Mouse (Mus musculus) testis, adult 2 months (tissue): ENCODE measurements at regions not wholly inside any gene's neighbourhood (a gene's known extent, or its start where the extent isn't known, plus 50 kb on each side); places are given as distances from the start of the nearest gene placed in this dataset.

Experiments used
- H3K27ac ChIP-seq: fragments of 200-500 bp; 2 replicates; pipeline ENCODE4 v1.5.1; 2012; ENCODE audit warnings: low read depth, low read length; ENCODE audit not compliant: control insufficient read depth, insufficient read depth
- H3K27me3 ChIP-seq: fragments of 200-500 bp; 2 replicates; pipeline ENCODE4 v1.6.1; 2012; ENCODE audit warnings: mild to moderate bottlenecking, low read length, moderate library complexity; ENCODE audit not compliant: control insufficient read depth, insufficient read depth
- H3K36me3 ChIP-seq: fragments of 200-500 bp; 2 replicates; pipeline ENCODE4 v1.6.1; 2012; ENCODE audit warnings: mild to moderate bottlenecking, low read length; ENCODE audit not compliant: control insufficient read depth, insufficient read depth
- H3K4me1 ChIP-seq: fragments of 200-500 bp; 2 replicates; pipeline ENCODE4 v1.6.1; 2012; ENCODE audit warnings: low read length; ENCODE audit not compliant: control insufficient read depth, insufficient read depth
- H3K4me3 ChIP-seq: fragments of 200-500 bp; 2 replicates; pipeline ENCODE4 v1.5.1; 2012; ENCODE audit warnings: low read depth, mild to moderate bottlenecking, low read length, moderate library complexity, mixed read lengths; ENCODE audit not compliant: control insufficient read depth
- CTCF ChIP-seq: fragments of 200-500 bp; IDR thresholded peaks from 2 replicates; pipeline ENCODE4 v1.5.1; 2012; ENCODE audit warnings: low read depth, mild to moderate bottlenecking, inconsistent platforms, low read length, moderate library complexity; ENCODE audit not compliant: control insufficient read depth, insufficient read depth, insufficient replicate concordance
- POLR2A ChIP-seq: fragments of 200-500 bp; IDR thresholded peaks from 2 replicates; pipeline ENCODE4 v1.6.1; 2012; ENCODE audit warnings: low read depth, mild to moderate bottlenecking, inconsistent platforms, low read length, moderate library complexity; ENCODE audit not compliant: control insufficient read depth

DNA sequence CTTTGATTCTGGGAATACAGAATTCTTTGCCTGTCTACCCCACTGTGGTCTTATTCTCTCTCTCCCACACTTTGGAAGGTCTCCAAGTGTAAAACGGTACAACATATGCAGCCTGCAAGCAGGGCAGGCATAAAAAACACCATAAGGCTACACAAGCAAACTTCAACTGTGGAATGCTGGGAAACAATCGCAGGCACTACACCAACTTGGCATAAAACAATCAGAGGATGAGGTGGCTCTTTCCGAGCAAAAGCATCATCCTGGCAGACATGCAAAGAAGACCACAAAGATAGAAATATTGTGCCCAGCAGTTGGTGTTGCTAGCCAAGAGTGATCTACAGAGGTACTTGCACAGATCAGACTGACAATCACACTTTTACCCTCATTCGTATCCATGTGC is 88.0 kb upstream of the Galnt5 start:
- Histone ChIP-seq H3K27me3 (no peaks in the 10 kb centered on the region), H3K4me1 (no peaks in the 10 kb centered on the region), H3K4me3 (no peak overlapping the region), H3K27ac (no peak overlapping the region), H3K36me3 (no peaks in the 10 kb centered on the region)
- TF ChIP-seq POLR2A (no peak), CTCF (no peak)

DNA sequence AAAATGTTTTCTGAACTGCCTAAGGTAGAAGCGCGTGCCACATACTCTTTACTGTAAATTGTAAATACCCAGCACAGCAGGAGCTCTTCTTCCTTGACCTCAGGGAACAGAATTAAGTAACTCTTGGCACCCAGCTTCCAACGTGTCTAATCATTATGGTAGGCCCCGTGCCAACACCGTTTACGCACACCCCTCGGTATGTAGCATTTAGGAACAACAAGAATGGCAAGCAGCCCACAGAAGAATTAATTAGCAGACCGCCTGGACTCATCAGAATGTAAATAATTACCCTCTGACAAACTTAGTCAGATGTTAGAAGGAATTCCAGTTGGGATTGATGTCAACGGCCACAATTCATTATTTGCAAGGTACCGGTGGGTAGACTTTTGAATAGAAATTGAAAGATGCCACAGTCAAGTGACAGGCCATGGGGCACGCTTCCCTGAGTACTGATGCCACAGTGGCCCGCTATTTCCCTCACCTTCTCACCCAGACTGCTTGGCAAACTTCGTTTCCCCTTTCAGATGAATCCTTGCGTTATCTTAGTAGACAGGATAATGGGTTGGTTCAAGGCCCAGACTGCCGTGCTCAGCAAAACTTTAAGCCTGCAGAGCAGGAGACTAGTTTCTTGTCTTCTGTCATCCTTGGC is 81.2 kb upstream of the Galnt5 start:
- Histone ChIP-seq H3K4me3 (no peak overlapping the region), H3K4me1 (no peaks in the 10 kb centered on the region), H3K27ac (no peak overlapping the region), H3K36me3 (no peaks in the 10 kb centered on the region), H3K27me3 (no peaks in the 10 kb centered on the region)
- TF ChIP-seq POLR2A (no peak), CTCF (no peak)

DNA sequence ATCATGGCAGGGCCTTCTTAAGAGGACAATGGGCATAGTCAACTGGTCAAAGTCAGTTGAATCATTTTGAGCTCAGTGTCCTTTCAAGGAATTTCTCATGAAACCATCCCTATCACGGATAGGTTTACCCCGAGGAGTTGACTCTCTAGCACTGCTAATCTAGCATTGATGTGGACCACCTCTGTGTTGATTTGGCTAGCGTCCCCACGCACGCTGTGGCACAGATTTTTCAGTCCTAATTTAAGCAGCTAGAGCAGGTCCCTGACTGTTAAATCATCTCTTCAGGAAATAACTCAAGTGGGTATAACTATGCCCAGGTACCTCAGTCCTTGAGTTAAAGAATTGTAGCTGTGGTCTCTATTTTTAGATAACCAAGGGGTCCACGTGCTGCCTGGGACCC is 80.0 kb upstream of the Galnt5 start:
- Histone ChIP-seq H3K4me1 (no peaks in the 10 kb centered on the region), H3K4me3 (no peak overlapping the region), H3K36me3 (no peaks in the 10 kb centered on the region), H3K27ac (no peak overlapping the region), H3K27me3 (no peaks in the 10 kb centered on the region)
- TF ChIP-seq CTCF (no peak), POLR2A (no peak)

DNA sequence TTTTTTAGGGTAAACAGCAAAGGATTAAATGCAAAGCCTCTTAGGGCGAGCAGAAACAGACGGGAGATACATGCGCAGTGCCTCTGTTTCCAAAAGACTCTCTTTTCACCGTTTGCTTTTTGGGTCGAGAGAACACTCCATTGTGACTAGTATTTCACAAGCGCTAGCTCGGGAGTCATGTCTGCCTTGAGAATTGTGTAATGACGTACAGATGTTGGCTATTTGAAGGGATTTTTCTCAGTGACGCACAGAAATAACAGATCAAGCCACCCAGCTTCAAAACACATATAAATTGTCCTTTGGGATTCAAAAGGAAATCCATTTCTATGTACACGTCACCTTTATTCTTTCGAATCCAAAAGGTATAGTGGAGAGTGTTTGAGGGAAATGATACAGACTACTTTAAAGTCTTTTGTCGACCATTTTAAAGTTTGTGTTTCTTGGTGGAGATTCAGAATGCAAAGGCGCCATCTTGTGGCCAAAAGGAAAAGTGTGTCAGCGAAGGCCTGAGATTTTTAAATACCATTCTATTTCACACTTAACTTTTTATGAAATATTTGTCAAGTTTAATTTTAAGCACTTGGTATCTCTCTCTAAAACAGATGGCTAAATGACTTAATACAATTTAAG is 78.5 kb upstream of the Galnt5 start:
- Histone ChIP-seq H3K4me3 (no peak overlapping the region), H3K27me3 (no peaks in the 10 kb centered on the region), H3K27ac (no peak overlapping the region), H3K4me1 (no peaks in the 10 kb centered on the region), H3K36me3 (no peaks in the 10 kb centered on the region)
- TF ChIP-seq POLR2A: no peak
- TF ChIP-seq CTCF: no peak

DNA sequence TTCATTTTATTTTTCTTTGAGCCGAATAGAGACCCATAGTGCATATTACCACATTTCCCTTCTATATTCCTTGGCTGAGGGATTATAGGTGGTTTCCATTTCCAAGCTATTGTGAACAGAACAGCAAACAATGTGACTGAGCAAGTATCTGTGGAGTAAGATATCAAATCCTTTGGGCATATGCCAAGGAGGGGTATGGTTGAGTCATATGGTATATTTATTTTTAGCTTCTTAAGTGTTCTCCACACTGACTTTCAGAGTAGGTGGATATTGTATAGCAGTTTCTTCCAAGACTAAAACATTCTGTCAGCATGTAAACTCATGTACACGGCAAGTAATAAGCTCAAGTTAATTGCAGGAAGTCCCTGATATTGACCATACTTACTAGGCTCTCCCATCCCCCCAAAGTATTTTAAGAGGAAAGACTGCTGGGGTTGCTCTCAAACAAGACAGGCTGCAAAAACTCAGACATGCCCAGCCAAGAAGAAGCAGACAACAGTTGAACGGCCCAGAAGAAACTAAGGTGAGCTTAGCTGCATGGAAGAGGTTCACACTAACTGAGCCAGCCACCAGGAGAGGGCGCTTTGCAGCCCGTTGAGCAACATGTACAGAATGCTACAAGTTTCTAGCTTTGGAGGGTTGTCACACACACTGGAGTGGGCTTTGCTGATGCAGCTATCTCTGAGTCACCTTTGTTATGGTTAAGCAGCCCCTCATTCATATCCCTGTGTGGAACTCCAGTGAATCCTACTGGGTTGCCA is 63.4 kb upstream of the Galnt5 start:
- H3K27ac ChIP-seq: no peak overlapping the region
- H3K4me1 ChIP-seq: no peaks in the 10 kb centered on the region
- H3K36me3 ChIP-seq: no peaks in the 10 kb centered on the region
- TF ChIP-seq POLR2A (no peak), CTCF (peak; percentile 22; the same call in 1 of the 2 replicates)
- no peaks in the 10 kb centered on the region for H3K27me3 ChIP-seq
- H3K4me3 ChIP-seq: no peak overlapping the region
